Mouse (Mus musculus): ENCODE results near the gene Samd8. TPM values are rescaled to one million over a fixed set of nuclear protein-coding genes. Genes with fewer than 3 reads are reported as not detected.

Samd8 gene
- total and polyA plus RNA-seq, 2 experiments = 12.7 to 27.1 TPM

DNA sequence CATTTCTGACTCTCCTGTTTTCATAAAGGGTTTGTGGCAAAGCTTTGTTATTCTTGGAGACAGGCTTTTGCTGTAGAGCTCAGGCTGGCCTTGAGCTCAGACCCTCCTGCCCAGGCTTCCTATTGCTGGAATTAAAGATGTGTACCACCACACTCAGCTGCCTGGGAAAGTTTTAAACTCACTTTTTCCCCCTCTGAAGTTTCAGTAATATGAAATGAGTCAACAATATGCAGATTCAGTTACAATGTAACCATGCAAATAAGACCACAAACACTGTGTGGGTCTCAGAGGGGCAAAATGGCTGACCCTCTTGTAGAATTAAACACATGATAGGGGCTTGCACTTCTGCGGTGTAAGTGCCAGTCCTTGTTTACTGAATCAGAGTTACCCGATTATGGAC, 55.9 kb downstream of the Samd8 start:
- TF ChIP-seq CTCF (IDR thresholded peaks at IDR 0.05; ENCODE audit: low read depth, low read length) (no peak), POLR2A (IDR thresholded peaks at IDR 0.05; ENCODE audit: extremely low read depth, insufficient read depth, low read length) (no peak)
- DNase-seq (ENCODE audit: extremely low read depth, low read depth, low spot score) = no peak
- Histone ChIP-seq H3K27ac (replicated peaks; ENCODE audit: insufficient read depth, low read depth, low read length) (no peak overlapping the region), H3K79me2 (ENCODE audit: control insufficient read depth, insufficient read depth, low read length) (no peaks in the 10 kb centered on the region), H3K4me3 (ENCODE audit: insufficient read depth, low read depth, low read length) (no peak overlapping the region), H3K27me3 (ENCODE audit: control insufficient read depth, insufficient read depth, low read length) (no peaks in the 10 kb centered on the region), H3K9ac (ENCODE audit: low read depth, low read length) (no peak overlapping the region), H3K4me1 (ENCODE audit: control insufficient read depth, insufficient read depth, low read length) (peaks cover 2% of the 10 kb centered on the region; the same call in 1 of the 2 replicates), H3K36me3 (ENCODE audit: control insufficient read depth, insufficient read depth, low read length) (no peaks in the 10 kb centered on the region)
- WGBS = 94% methylated on average over 2 of the region's 2 CpGs

DNA sequence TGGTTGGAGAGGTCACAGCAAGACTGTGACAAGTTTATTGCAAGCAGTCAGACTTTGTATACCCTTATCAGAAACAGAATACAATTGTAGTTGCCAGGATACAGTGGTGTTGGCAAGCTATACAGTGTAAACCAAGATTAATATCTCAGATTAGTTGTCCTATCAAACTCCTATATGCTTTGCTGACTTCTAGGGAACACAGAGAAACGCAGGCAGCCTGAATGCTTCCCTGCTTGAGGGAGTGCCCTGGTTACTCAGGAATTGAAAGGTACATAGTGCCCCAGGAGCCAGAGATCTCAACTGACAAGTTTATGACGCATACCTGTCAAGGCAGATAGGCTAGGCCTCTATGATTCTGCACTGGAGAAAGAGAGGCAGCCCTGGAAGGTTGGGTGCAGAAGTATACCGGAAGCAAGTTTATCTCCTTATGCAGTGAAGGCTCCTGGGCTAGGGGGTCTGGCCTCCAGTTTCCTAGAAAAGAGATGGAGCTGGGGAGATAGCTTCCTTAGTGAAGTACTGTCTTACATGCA, 56.4 kb downstream of the Samd8 start:
- no peaks in the 10 kb centered on the region for H3K79me2 ChIP-seq (ENCODE audit: control insufficient read depth, insufficient read depth, low read length)
- H3K4me1 ChIP-seq (ENCODE audit: control insufficient read depth, insufficient read depth, low read length) = peaks cover 2% of the 10 kb centered on the region; the same call in 1 of the 2 replicates
- H3K27ac ChIP-seq (replicated peaks; ENCODE audit: insufficient read depth, low read depth, low read length) = no peak overlapping the region
- DNase-seq (ENCODE audit: extremely low read depth, low read depth, low spot score) = no peak
- TF ChIP-seq CTCF (IDR thresholded peaks at IDR 0.05; ENCODE audit: low read depth, low read length) (no peak), POLR2A (IDR thresholded peaks at IDR 0.05; ENCODE audit: extremely low read depth, insufficient read depth, low read length) (no peak)
- no peaks in the 10 kb centered on the region for H3K36me3 ChIP-seq (ENCODE audit: control insufficient read depth, insufficient read depth, low read length)
- H3K9ac ChIP-seq (ENCODE audit: low read depth, low read length) = no peak overlapping the region
- WGBS = 94% methylated on average over 3 of the region's 3 CpGs
- H3K27me3 ChIP-seq (ENCODE audit: control insufficient read depth, insufficient read depth, low read length) = no peaks in the 10 kb centered on the region
- H3K4me3 ChIP-seq (ENCODE audit: insufficient read depth, low read depth, low read length) = no peak overlapping the region

DNA sequence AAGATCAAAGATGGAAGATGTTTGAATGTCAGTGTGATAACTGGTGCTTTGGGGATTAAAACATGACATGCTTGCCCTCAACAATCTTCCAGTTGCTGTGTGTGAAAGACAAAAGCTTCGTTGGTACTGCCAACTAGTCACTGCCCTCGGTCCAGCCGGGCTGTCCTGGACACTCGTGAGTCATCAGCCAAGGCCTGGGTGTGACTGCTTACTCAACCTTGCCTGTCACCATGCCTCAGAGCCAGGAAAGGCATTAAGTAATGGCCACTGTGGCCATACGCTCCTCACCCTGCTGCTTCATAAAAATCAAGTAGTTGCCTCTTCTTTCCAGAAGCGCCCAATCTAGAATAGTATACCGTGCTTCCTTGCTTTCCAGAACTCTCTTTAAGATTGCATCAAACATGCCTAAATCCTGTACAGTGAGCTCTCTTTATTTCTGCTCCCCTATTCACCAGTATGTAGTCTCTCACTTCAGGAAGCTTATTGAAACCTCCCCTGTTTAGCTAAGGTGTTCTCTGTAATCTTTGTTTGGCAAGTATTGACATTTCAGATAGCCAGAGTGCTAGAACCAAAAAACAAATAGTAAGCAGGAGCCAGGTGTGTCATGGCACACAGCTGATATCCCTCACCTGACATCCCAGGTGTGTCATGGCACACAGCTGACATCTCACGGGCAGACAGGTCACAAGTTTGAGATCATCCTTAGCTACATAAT, 58.0 kb downstream of the Samd8 start:
- Histone ChIP-seq H3K4me1 (ENCODE audit: control insufficient read depth, insufficient read depth, low read length) (peaks cover 2% of the 10 kb centered on the region; the same call in 1 of the 2 replicates), H3K36me3 (ENCODE audit: control insufficient read depth, insufficient read depth, low read length) (no peaks in the 10 kb centered on the region), H3K27ac (replicated peaks; ENCODE audit: insufficient read depth, low read depth, low read length) (no peak overlapping the region), H3K4me3 (ENCODE audit: insufficient read depth, low read depth, low read length) (no peak overlapping the region), H3K27me3 (ENCODE audit: control insufficient read depth, insufficient read depth, low read length) (no peaks in the 10 kb centered on the region), H3K9ac (ENCODE audit: low read depth, low read length) (no peak overlapping the region), H3K79me2 (ENCODE audit: control insufficient read depth, insufficient read depth, low read length) (no peaks in the 10 kb centered on the region)
- WGBS = 35% methylated on average over 8 of the region's 8 CpGs
- TF ChIP-seq POLR2A (IDR thresholded peaks at IDR 0.05; ENCODE audit: extremely low read depth, insufficient read depth, low read length) = no peak
- TF ChIP-seq CTCF (IDR thresholded peaks at IDR 0.05; ENCODE audit: low read depth, low read length) = no peak
- DNase-seq (ENCODE audit: extremely low read depth, low read depth, low spot score) = peak; percentile 83

DNA sequence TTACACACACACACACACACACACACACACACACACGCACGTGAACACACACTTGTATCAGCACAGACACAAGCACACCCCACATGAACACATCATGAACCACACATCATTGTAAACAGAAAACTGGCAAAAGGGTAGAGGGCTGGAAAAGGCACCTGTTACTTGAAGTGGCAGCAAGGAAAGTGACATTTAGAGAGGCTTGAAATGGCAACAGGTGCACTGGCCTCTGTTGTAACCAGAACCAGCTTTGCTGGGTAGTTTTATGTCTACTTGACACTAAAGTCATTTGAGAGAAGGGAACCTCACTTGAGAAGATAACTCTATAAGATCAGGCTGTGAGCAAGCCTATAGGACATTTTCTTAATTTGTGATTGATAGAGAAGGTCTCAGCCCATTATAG, 59.1 kb downstream of the Samd8 start:
- Histone ChIP-seq H3K4me3 (ENCODE audit: insufficient read depth, low read depth, low read length) (no peak overlapping the region), H3K79me2 (ENCODE audit: control insufficient read depth, insufficient read depth, low read length) (no peaks in the 10 kb centered on the region), H3K27ac (replicated peaks; ENCODE audit: insufficient read depth, low read depth, low read length) (no peak overlapping the region), H3K27me3 (ENCODE audit: control insufficient read depth, insufficient read depth, low read length) (no peaks in the 10 kb centered on the region), H3K36me3 (ENCODE audit: control insufficient read depth, insufficient read depth, low read length) (no peaks in the 10 kb centered on the region), H3K9ac (ENCODE audit: low read depth, low read length) (no peak overlapping the region), H3K4me1 (ENCODE audit: control insufficient read depth, insufficient read depth, low read length) (peaks cover 2% of the 10 kb centered on the region; the same call in 1 of the 2 replicates)
- 87% methylated on average over 2 of the region's 2 CpGs for WGBS
- TF ChIP-seq POLR2A (IDR thresholded peaks at IDR 0.05; ENCODE audit: extremely low read depth, insufficient read depth, low read length) (no peak), CTCF (IDR thresholded peaks at IDR 0.05; ENCODE audit: low read depth, low read length) (no peak)
- DNase-seq (ENCODE audit: extremely low read depth, low read depth, low spot score) = no peak

DNA sequence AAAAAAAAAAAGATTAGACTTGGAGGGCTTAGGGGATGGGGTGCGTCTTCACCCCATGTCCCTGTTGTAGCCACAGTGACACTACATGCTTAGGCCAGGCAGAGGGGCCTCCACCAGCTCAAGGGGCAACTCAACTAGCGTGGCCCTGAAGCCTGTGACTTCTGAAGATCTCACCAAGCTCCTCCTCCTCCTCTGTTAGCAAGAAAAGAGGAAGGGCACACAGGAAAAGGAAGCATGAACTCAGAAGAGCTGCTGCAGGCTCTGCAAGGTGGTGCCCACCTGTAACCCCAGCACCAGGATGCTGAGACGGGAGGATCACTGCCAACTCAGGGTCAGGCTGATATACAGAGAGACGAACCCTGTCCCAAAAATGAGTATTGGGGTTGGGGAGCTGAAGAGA, 61.0 kb downstream of the Samd8 start:
- H3K36me3 ChIP-seq (ENCODE audit: control insufficient read depth, insufficient read depth, low read length) = no peaks in the 10 kb centered on the region
- H3K27me3 ChIP-seq (ENCODE audit: control insufficient read depth, insufficient read depth, low read length) = no peaks in the 10 kb centered on the region
- H3K4me3 ChIP-seq (ENCODE audit: insufficient read depth, low read depth, low read length) = no peak overlapping the region
- no peak for TF ChIP-seq CTCF (IDR thresholded peaks at IDR 0.05; ENCODE audit: low read depth, low read length)
- TF ChIP-seq POLR2A (IDR thresholded peaks at IDR 0.05; ENCODE audit: extremely low read depth, insufficient read depth, low read length) = no peak
- peaks cover 2% of the 10 kb centered on the region; the same call in 1 of the 2 replicates for H3K4me1 ChIP-seq (ENCODE audit: control insufficient read depth, insufficient read depth, low read length)
- no peak overlapping the region for H3K27ac ChIP-seq (replicated peaks; ENCODE audit: insufficient read depth, low read depth, low read length)
- 84% methylated on average over 4 of the region's 4 CpGs for WGBS
- DNase-seq (ENCODE audit: extremely low read depth, low read depth, low spot score) = no peak
- no peak overlapping the region for H3K9ac ChIP-seq (ENCODE audit: low read depth, low read length)
- no peaks in the 10 kb centered on the region for H3K79me2 ChIP-seq (ENCODE audit: control insufficient read depth, insufficient read depth, low read length)
